Mouse (Mus musculus) brain, embryonic 18.5 days (tissue): Measurements from ENCODE around the gene Cep131.
A peak's percentile ranks its signal among the peaks of the same experiment; 100 is the strongest.

Experiments used
- DNase-seq: peaks from one replicate; pipeline ENCODE4 v3.0.0-alpha.2; 2012; ENCODE audit warnings: low read depth, low spot score

Cep131 gene

GRCm38 (mm10) chr11:120086702-120087152 is at the start of gene Cep131:
Gene Cep131, minus strand, starts transcription at chr11:120086827.
- peak; percentile 94 for DNase-seq

GRCm38 (mm10) chr11:120136195-120136594 is 49.6 kb upstream of the Cep131 start:
- no peak for DNase-seq

GRCm38 (mm10) chr11:120134847-120135530 is 48.4 kb upstream of the Cep131 start:
- DNase-seq, result no peak

- DNase-seq, result no peak
Measured at GRCm38 (mm10) chr11:120134148-120134547, 47.5 kb upstream of the Cep131 start.

- no peak for DNase-seq
Measured at GRCm38 (mm10) chr11:120129281-120129680, 42.7 kb upstream of the Cep131 start.

- no peak for DNase-seq
Measured at GRCm38 (mm10) chr11:120126845-120127244, 40.2 kb upstream of the Cep131 start.

- DNase-seq, result no peak
Measured at GRCm38 (mm10) chr11:120122126-120122525, 35.5 kb upstream of the Cep131 start.

GRCm38 (mm10) chr11:120120642-120121420 is 34.2 kb upstream of the Cep131 start:
- no peak for DNase-seq

- no peak for DNase-seq
Measured at GRCm38 (mm10) chr11:120119936-120120541, 33.4 kb upstream of the Cep131 start.

GRCm38 (mm10) chr11:120119108-120119507 is 32.5 kb upstream of the Cep131 start:
- no peak for DNase-seq

- no peak for DNase-seq
Measured at GRCm38 (mm10) chr11:120117626-120118025, 31.0 kb upstream of the Cep131 start.

- no peak for DNase-seq
Measured at GRCm38 (mm10) chr11:120114488-120115215, 28.0 kb upstream of the Cep131 start.

GRCm38 (mm10) chr11:120112136-120112535 is 25.5 kb upstream of the Cep131 start:
- DNase-seq, result no peak

GRCm38 (mm10) chr11:120111033-120111432 is 24.4 kb upstream of the Cep131 start:
- no peak for DNase-seq

GRCm38 (mm10) chr11:120110554-120110953 is 23.9 kb upstream of the Cep131 start:
- no peak for DNase-seq

- DNase-seq, result no peak
Measured at GRCm38 (mm10) chr11:120109558-120110210, 23.1 kb upstream of the Cep131 start.

GRCm38 (mm10) chr11:120107796-120108195 is 21.2 kb upstream of the Cep131 start:
- DNase-seq, result no peak

- DNase-seq, result no peak
Measured at GRCm38 (mm10) chr11:120107026-120107425, 20.4 kb upstream of the Cep131 start.

GRCm38 (mm10) chr11:120103431-120103997 is 16.9 kb upstream of the Cep131 start:
- no peak for DNase-seq

- DNase-seq, result no peak
Measured at GRCm38 (mm10) chr11:120101036-120101435, 14.4 kb upstream of the Cep131 start.
